ENCODE assay signal across 8 mouse cellular contexts in the genomic region with DNA sequence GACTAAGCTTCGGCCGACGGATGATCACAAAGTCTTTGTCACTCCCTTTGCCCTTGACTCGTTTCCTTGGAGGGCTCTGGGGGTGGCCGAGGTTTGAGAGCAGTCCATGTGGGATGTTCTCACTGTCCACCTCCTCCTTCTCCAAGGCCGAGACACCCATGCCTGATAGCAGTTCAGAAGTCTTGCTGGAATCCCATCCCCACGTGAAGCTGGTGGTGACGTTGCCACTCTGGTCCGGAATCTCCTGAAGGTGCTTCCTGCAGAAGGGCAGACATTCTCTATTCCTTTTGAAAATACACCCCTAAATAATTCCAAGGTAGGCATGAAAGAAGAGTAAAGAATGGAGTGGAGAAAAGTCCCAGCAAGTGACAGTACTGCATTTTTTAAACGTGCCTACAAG. TPM values are rescaled to one million over a fixed set of nuclear protein-coding genes. Genes with fewer than 3 reads are reported as not detected.
DNase-seq lines count a peak whose midpoint lies in the region; ATAC-seq and TF ChIP-seq lines count a peak whose summit lies in the region.

No protein-coding gene starts in this region.

- peak overlapping the region; percentile 84 for H3K4me3 ChIP-seq in layer of hippocampus, adult 2 months
- peak overlapping the region; percentile 84 for H3K4me3 ChIP-seq in limb, embryonic 13.5 days
- H3K4me3 ChIP-seq in stomach, embryonic 15.5 days (replicated peaks): peak overlapping the region; percentile 96

- H3K36me3 ChIP-seq in limb, embryonic 13.5 days: peaks cover 33% of the 10 kb centered on the region
- H3K36me3 ChIP-seq in stomach, embryonic 15.5 days: peaks cover 13% of the 10 kb centered on the region; the same call in 1 of the 2 replicates

- H3K4me2 ChIP-seq in limb, embryonic 13.5 days (replicated peaks): peak overlapping the region; percentile 81
- peak overlapping the region; percentile 65 for H3K4me2 ChIP-seq in stomach, embryonic 15.5 days

- DNase-seq in layer of hippocampus, adult 2 months (ENCODE audit: low spot score in 2 of 2): no peak
- DNase-seq in layer of hippocampus, postnatal 36 days: no peak
- peak; percentile 30 for DNase-seq in NIH3T3 (ENCODE audit: low read depth)
- no peak for DNase-seq in frontal cortex, adult 2 months (ENCODE audit: extremely low spot score in 1 of 2, low spot score in 1 of 2)
- DNase-seq in layer of hippocampus, adult 11-12 months (ENCODE audit: low spot score): no peak

- no peak for TF ChIP-seq CTCF in layer of hippocampus, adult 2 months (conservative IDR thresholded peaks at IDR 0.05)

- H3K9me3 ChIP-seq in limb, embryonic 13.5 days: no peaks in the 10 kb centered on the region; the same call in 1 of the 2 replicates
- no peaks in the 10 kb centered on the region for H3K9me3 ChIP-seq in stomach, embryonic 15.5 days

- H3K4me1 ChIP-seq in limb, embryonic 13.5 days: peaks cover 32% of the 10 kb centered on the region
- H3K4me1 ChIP-seq in stomach, embryonic 15.5 days: peaks cover 18% of the 10 kb centered on the region

- no peaks in the 10 kb centered on the region for H3K27me3 ChIP-seq in limb, embryonic 13.5 days
- no peaks in the 10 kb centered on the region for H3K27me3 ChIP-seq in stomach, embryonic 15.5 days (replicated peaks)

- ATAC-seq in erythroblast, adult 5-6 weeks (replicated peaks; ENCODE audit: low FRiP score, poor library complexity, severe bottlenecking): 0 out of 2 replicates have a peak, but pooled peaks have one; percentile 9
- no peak for ATAC-seq in limb, embryonic 13.5 days (ENCODE audit: low FRiP score, low read depth)
- ATAC-seq in stomach, embryonic 15.5 days (ENCODE audit: insufficient read depth, low FRiP score, low read depth): no peak

- 31% methylated on average over 10 of the region's 10 CpGs for WGBS in limb, embryonic 13.5 days
- WGBS in stomach, embryonic 15.5 days: 20% methylated on average over 10 of the region's 10 CpGs

- H3K9ac ChIP-seq in limb, embryonic 13.5 days: peak overlapping the region; percentile 74
- peak overlapping the region; percentile 48 for H3K9ac ChIP-seq in stomach, embryonic 15.5 days

- no peak overlapping the region; the same call in 1 of the 2 replicates for H3K27ac ChIP-seq in layer of hippocampus, adult 2 months
- H3K27ac ChIP-seq in limb, embryonic 13.5 days: no peak overlapping the region; the same call in 1 of the 2 replicates
- H3K27ac ChIP-seq in stomach, embryonic 15.5 days: peak overlapping the region; percentile 57; the same call in 1 of the 2 replicates

RNA-seq across cellular contexts. Expression of a gene that starts 0.9 kb away (rescaled TPM):
- 10 to 100 TPM; 58.5 to 59.4 TPM for total RNA-seq in layer of hippocampus, adult 2 months (2021)
- total RNA-seq in layer of hippocampus, postnatal 36 days (2021): 10 to 100 TPM; 56.8 to 62.8 TPM
- total RNA-seq in erythroblast, adult 5-6 weeks (2015; ENCODE audit: low replicate concordance): 9.4 and 14.6 TPM in 2 replicates
- total RNA-seq in erythroblast, adult 5-6 weeks (2017; ENCODE audit: low replicate concordance): 3.2 and 3.6 TPM in 2 replicates
- 2.5 and 2.8 TPM in 2 replicates for polyA plus RNA-seq in limb, embryonic 13.5 days (2015; fragmentation: Nextera tagmentation; extraction: Ambion mirVana)
- 2.9 and 3.1 TPM in 2 replicates for polyA plus RNA-seq in stomach, embryonic 15.5 days (2015; fragmentation: Nextera tagmentation; extraction: Ambion mirVana)
- polyA plus RNA-seq in frontal cortex, adult 2 months (2012; rRNA removed): 20.2 and 21.3 TPM in 2 replicates

RNA-seq across cellular contexts. Expression of a gene that starts 15.8 kb away (rescaled TPM):
- total RNA-seq in layer of hippocampus, adult 2 months (2021): 1 to 10 TPM; 4.6 to 4.9 TPM
- total RNA-seq in layer of hippocampus, postnatal 36 days (2021): 1 to 10 TPM; 5.2 to 5.3 TPM
- 10.2 and 12.5 TPM in 2 replicates for total RNA-seq in erythroblast, adult 5-6 weeks (2015; ENCODE audit: low replicate concordance)
- total RNA-seq in erythroblast, adult 5-6 weeks (2017; ENCODE audit: low replicate concordance): 9.6 and 12.3 TPM in 2 replicates
- 99.9 and 107 TPM in 2 replicates for polyA plus RNA-seq in limb, embryonic 13.5 days (2015; fragmentation: Nextera tagmentation; extraction: Ambion mirVana)
- polyA plus RNA-seq in stomach, embryonic 15.5 days (2015; fragmentation: Nextera tagmentation; extraction: Ambion mirVana): 52.5 and 56.7 TPM in 2 replicates
- polyA plus RNA-seq in frontal cortex, adult 2 months (2012; rRNA removed): 4.7 and 4.8 TPM in 2 replicates
